Mouse (Mus musculus) c-Kit-negative CD71-positive TER-119-positive erythroid progenitor cells, embryonic 14.5 days (primary cell): ENCODE results near the gene Wdr44.
"Not testable (repeated sequence)": the region's sequence is repeated elsewhere in the genome, so short reads cannot be mapped to it uniquely, and the experiment has no call there.

Source experiments
- DNase-seq: peaks from one replicate; pipeline ENCODE4 v3.0.0-alpha.2; 2013; ENCODE audit warnings: low read depth, low spot score

Wdr44 gene

DNA sequence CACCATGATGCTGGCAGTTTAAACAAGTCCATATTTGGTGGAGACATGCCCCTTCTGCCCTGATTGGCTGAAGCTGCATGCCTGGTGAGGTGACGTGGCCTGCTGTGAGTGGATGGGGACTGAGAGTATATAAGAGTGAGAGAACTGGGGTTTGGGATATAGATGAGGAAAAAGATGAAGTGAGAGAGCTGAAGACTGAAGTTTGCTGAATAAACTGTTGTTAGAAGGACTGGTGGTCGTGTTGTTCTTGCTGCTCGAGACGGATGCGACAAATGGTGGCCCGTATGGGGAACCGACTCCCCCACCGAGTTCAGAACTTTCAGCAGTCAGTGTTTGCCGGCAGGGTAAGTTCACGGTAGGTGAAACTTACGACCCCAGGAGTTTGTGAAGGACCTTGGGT lies 140.9 kb downstream of the Wdr44 start:
- not testable (repeated sequence) for DNase-seq

GRCm38 (mm10) chrX:23840921-23841320 lies 148.1 kb downstream of the Wdr44 start:
- DNase-seq: no peak
